9 mouse cellular contexts compared by ENCODE assay signal in the genomic region with DNA sequence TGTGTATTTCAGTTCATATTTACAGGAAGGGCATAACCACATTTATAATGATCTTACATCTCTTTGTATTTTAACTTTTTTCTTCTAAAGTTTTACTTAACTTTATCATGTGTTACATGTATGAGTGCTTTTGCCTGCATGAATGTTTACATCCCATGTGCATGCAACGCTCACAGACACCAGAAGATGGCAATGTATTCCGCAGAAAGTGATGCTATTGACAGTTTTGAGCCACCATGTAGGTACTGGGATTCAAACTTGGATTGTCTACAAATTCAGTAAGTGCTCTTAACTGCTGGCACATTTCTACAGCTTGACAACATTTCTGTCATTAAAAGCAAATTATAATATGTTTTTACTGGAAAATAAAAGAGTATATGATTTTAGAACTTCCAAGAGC. TPM values are rescaled to one million over a fixed set of nuclear protein-coding genes. Genes with fewer than 3 reads are reported as not detected.
A peak's percentile ranks its signal among the peaks of the same experiment; 100 is the strongest.
DNase-seq lines count a peak whose midpoint lies in the region; ATAC-seq and TF ChIP-seq lines count a peak whose summit lies in the region.
"Had no signal": no experiment of that assay in that cellular context is flagged by ENCODE, and none has a peak within 500 bp of the region (broad histone marks: within the 10 kb centered on the region; RNA-seq: fewer than 3 reads in every experiment).

No protein-coding gene starts in this region.

- TF ChIP-seq EP300 in liver, embryonic 14.5 days (IDR thresholded peaks at IDR 0.05; ENCODE audit: low read depth), result no peak

- WGBS in kidney, embryonic 16.5 days, result 21% methylated on average over 2 of the region's 2 CpGs
- 11% methylated on average over 2 of the region's 2 CpGs for WGBS in liver, embryonic 14.5 days (ENCODE audit: insufficient replicate concordance)

- no peaks in the 10 kb centered on the region for H3K36me3 ChIP-seq in kidney, embryonic 16.5 days (ENCODE audit: insufficient read depth, low read length)
- H3K36me3 ChIP-seq in liver, embryonic 14.5 days (replicated peaks; ENCODE audit: control insufficient read depth, insufficient read depth, low read depth), result no peaks in the 10 kb centered on the region

- no peaks in the 10 kb centered on the region for H3K27me3 ChIP-seq in kidney, embryonic 16.5 days (ENCODE audit: insufficient read depth, low read length)
- no peaks in the 10 kb centered on the region for H3K27me3 ChIP-seq in liver, embryonic 14.5 days (ENCODE audit: control insufficient read depth, insufficient read depth, low read length)

- TF ChIP-seq CTCF in liver, embryonic 14.5 days (IDR thresholded peaks at IDR 0.05; ENCODE audit: low read depth), result peak; percentile 54

- H3K4me1 ChIP-seq in kidney, embryonic 16.5 days (ENCODE audit: insufficient read depth, low read length), result no peaks in the 10 kb centered on the region
- H3K4me1 ChIP-seq in liver, embryonic 14.5 days (replicated peaks; ENCODE audit: control insufficient read depth in 2 of 2, insufficient read depth in 2 of 2, low read length in 1 of 2), result no peaks in the 10 kb centered on the region

- no peak overlapping the region for H3K4me3 ChIP-seq in kidney, embryonic 16.5 days (ENCODE audit: low read length)
- no peak overlapping the region for H3K4me3 ChIP-seq in liver, embryonic 14.5 days (ENCODE audit: insufficient read depth in 1 of 2, low read depth in 2 of 2, low read length in 2 of 2)

- no peak for ATAC-seq in kidney, embryonic 16.5 days (ENCODE audit: low FRiP score, low TSS enrichment)
- ATAC-seq in hematopoietic stem cell, adult 5-6 weeks (replicated peaks in 1 of 2; ENCODE audit: insufficient read depth in 1 of 2, low FRiP score in 2 of 2, low TSS enrichment in 1 of 2, low read depth in 1 of 2, poor library complexity in 2 of 2, severe bottlenecking in 2 of 2), result peak; percentile 51 to 56; a peak in 2 of 4 replicates
- ATAC-seq in liver, embryonic 14.5 days (ENCODE audit: insufficient read depth), result no peak
- ATAC-seq in erythroid progenitor cell, adult 5-6 weeks (replicated peaks; ENCODE audit: low FRiP score, poor library complexity, severe bottlenecking), result no peak

- no peak overlapping the region for H3K4me2 ChIP-seq in kidney, embryonic 16.5 days (replicated peaks; ENCODE audit: low read depth, low read length)
- H3K4me2 ChIP-seq in liver, embryonic 14.5 days (ENCODE audit: low read depth), result no peak overlapping the region

- H3K9me3 ChIP-seq in kidney, embryonic 16.5 days (ENCODE audit: low read length), result no peaks in the 10 kb centered on the region
- H3K9me3 ChIP-seq in liver, embryonic 14.5 days (ENCODE audit: control insufficient read depth, low read length), result no peaks in the 10 kb centered on the region

- no peak overlapping the region for H3K9ac ChIP-seq in kidney, embryonic 16.5 days (replicated peaks; ENCODE audit: low read length)
- no peak overlapping the region for H3K9ac ChIP-seq in liver, embryonic 14.5 days (replicated peaks)

- H3K27ac ChIP-seq in kidney, embryonic 16.5 days (ENCODE audit: low read length), result no peak overlapping the region
- H3K27ac ChIP-seq in liver, embryonic 14.5 days, result no peak overlapping the region
- H3K27ac ChIP-seq: macrophage had no signal

- DNase-seq in kidney, adult 8-10 months, result peak; percentile 9 to 58
- peak; percentile 33 for DNase-seq in MEL-GATA-1-ER (ENCODE audit: extremely low read depth, low read depth)
- DNase-seq in cerebellum, postnatal 36 days, result peak; percentile 29 to 37
- DNase-seq in liver, embryonic 14.5 days (ENCODE audit: low read depth in 3 of 3, low spot score in 3 of 3), result peak in 1 of 3 experiments; percentile 4
- DNase-seq in ovary, postnatal 36 days (ENCODE audit: low spot score), result peak; percentile 23

RNA-seq across cellular contexts. Expression of gene Gm8298, which starts 9.9 kb away (rescaled TPM):
- not detected in 2 replicates for polyA plus RNA-seq in kidney, embryonic 16.5 days (2015; fragmentation: Nextera tagmentation; extraction: Ambion mirVana)
- not detected in 2 replicates for total RNA-seq in hematopoietic stem cell, adult 5-6 weeks (2017)
- not detected in 2 replicates for polyA plus RNA-seq in liver, embryonic 14.5 days (2012; rRNA removed)
- not detected in 2 replicates for polyA plus RNA-seq in liver, embryonic 14.5 days (2014; fragmentation: Nextera tagmentation; extraction: Ambion mirVana)
- not detected in 2 replicates for total RNA-seq in erythroid progenitor cell, adult 5-6 weeks (2015; ENCODE audit: low replicate concordance)
- not detected in 2 replicates for total RNA-seq in erythroid progenitor cell, adult 5-6 weeks (2017; ENCODE audit: low replicate concordance)
- polyA plus RNA-seq: macrophage had no signal

RNA-seq across cellular contexts. Expression of gene C130079G13Rik, which starts 54.2 kb away (rescaled TPM):
- not detected in 2 replicates for polyA plus RNA-seq in kidney, embryonic 16.5 days (2015; fragmentation: Nextera tagmentation; extraction: Ambion mirVana)
- not detected in 2 replicates for total RNA-seq in hematopoietic stem cell, adult 5-6 weeks (2017)
- not detected in 2 replicates for polyA plus RNA-seq in liver, embryonic 14.5 days (2012; rRNA removed)
- polyA plus RNA-seq in liver, embryonic 14.5 days (2014; fragmentation: Nextera tagmentation; extraction: Ambion mirVana), result not detected in 2 replicates
- total RNA-seq in erythroid progenitor cell, adult 5-6 weeks (2015; ENCODE audit: low replicate concordance), result not detected in 2 replicates
- not detected in 2 replicates for total RNA-seq in erythroid progenitor cell, adult 5-6 weeks (2017; ENCODE audit: low replicate concordance)
- polyA plus RNA-seq: macrophage had no signal

Comparison
In these comparisons a context has a peak if more than half of its experiments do, and no peak if none do; other contexts are left out.
1. ATAC-seq: peak in hematopoietic stem cell, adult 5-6 weeks (2 of 2); none in kidney, embryonic 16.5 days (single experiment), liver, embryonic 14.5 days (single experiment) and erythroid progenitor cell, adult 5-6 weeks (single experiment).